Mouse (Mus musculus): ENCODE measurements at regions not wholly inside any gene's neighbourhood (a gene's known extent, or its start where the extent isn't known, plus 50 kb on each side); places are given as distances from the start of the nearest gene placed in this dataset.

DNA sequence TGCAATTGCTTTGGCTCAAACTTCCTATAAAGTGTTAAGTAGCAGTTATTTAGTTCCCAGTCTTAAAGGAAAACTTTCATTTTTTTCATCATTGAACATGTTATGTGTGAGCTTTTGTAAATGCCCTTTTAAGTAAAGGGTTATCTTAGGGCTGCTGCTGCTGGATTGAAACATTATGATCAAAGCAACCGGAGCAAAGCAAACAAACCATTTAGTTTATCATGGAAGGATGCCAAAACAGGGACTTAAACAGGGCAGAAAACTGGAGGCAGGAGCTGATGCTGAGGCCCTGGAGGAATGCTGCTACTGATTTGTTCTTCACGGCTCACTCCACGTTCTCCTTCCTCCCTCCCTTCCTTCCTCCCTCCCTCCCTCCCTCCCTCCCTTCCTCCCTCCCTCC, 111.3 kb upstream of the Nr2f1 start:
- Histone ChIP-seq H3K4me1 (ENCODE audit: control insufficient read depth, insufficient read depth, low read length) (no peaks in the 10 kb centered on the region), H3K27ac (ENCODE audit: insufficient read depth, low read length) (no peak overlapping the region), H3K4me3 (ENCODE audit: insufficient read depth, low read length) (no peak overlapping the region)
- no peak for TF ChIP-seq CTCF (IDR thresholded peaks at IDR 0.05; ENCODE audit: extremely low read depth, insufficient read depth, low read length)
- no peak for TF ChIP-seq POLR2A (IDR thresholded peaks at IDR 0.05; ENCODE audit: extremely low read depth, insufficient read depth, low read length)
